Mouse (Mus musculus): Measurements from ENCODE around the gene Gabpb1.

Gabpb1 gene

DNA sequence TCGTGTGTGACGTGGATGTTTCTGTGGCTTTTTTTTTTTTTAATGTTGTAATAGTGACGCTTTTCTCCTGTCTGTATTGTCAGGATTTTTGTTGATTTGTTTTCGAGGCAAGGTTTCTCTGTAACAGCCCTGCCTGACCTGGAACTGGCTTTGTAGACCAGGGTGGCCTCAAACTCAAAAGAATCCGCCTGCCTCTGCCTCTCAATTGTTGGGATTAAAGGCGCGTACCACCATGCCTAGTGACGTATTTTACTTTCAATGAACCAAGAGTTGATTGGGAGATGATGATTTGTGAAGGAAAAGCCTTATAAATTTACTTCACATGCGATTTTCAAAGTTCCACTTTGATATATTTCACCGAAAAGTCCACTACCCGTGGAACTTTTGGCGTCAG, at the start of gene Gabpb1:
Gene Gabpb1, minus strand, starts transcription at position 216 of the 394 bp plus-strand sequence.
- in situ Hi-C loops (cut with MboI, MseI), result no loop called here

DNA sequence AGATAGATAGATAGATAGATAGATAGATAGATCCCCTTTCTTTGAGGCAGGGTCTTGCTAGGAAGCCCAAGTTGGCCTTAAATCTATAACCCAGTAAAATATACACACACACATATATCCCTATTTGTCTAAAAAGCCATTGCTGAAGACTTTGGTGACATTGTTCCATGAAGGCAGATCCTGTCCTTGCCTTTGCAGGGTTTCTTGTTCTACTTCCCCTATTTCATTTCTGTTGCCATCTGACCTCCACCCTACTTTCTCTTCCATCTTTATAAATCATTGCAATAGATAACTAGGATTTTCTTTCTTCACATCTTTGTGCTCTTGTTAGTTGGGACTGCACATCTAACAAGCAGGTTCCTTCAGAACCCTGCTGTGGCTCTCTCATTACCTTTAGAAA, 36.8 kb upstream of the Gabpb1 start:
- in situ Hi-C loops (cut with MboI, MseI), result no loop called here

GRCm38 (mm10) chr2:126712526-126712925, 36.4 kb upstream of the Gabpb1 start:
- in situ Hi-C loops (cut with MboI, MseI), result no loop called here

- in situ Hi-C loops (cut with MboI, MseI), result no loop called here
Measured at GRCm38 (mm10) chr2:126708361-126708760, 32.2 kb upstream of the Gabpb1 start.

DNA sequence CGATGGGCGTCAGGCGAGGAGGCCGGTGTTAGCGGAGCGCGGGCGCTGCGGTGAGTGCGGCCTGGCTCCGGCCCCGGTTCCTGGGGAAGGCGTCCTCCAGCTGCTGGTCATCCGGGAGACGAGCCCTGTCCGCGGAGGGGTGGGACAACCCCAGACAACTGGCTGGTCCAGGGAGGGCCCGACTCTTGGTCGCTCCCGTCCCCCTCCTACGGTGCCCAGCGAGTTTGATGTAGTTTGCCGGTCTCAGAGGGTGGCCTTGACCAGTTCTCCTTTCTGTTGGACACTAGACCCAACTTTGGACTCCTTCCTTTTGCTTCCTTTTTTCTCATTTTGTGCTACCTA, 31.3 kb upstream of the Gabpb1 start:
- in situ Hi-C loops (cut with MboI, MseI), result no loop called here

- in situ Hi-C loops (cut with MboI, MseI), result no loop called here
Measured at GRCm38 (mm10) chr2:126706759-126707437, 30.8 kb upstream of the Gabpb1 start, which contains the start of gene Usp8. Gene Usp8, plus strand, starts transcription at chr2:126707328.

GRCm38 (mm10) chr2:126695285-126695684, 19.1 kb upstream of the Gabpb1 start:
- in situ Hi-C loops (cut with MboI, MseI), result no loop called here

GRCm38 (mm10) chr2:126691290-126691689, 15.2 kb upstream of the Gabpb1 start:
- in situ Hi-C loops (cut with MboI, MseI), result no loop called here

GRCm38 (mm10) chr2:126682937-126683336, 6.8 kb upstream of the Gabpb1 start:
- in situ Hi-C loops (cut with MboI, MseI), result no loop called here

DNA sequence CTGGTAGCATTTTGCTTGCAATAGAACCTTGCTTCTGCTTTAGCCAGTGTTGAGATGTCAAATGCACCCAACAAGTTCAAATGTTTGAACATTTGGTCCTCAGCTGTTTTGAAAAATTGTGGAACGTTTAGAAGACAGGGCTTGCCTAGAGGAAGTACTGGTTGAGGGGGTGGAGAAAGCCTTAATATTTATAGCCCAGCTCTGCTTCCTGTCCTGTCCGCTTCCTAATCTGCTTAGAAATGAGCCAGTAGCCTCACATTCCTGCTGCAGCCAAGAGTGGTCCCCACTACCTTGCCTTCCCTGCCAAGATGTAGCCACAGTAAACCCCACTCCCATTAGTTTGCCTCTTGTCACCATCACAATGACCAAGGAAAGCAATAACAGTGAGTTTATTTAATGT, 6.2 kb upstream of the Gabpb1 start:
- in situ Hi-C loops (cut with MboI, MseI), result no loop called here

- in situ Hi-C loops (cut with MboI, MseI), result no loop called here
Measured at GRCm38 (mm10) chr2:126677366-126677765, 1.2 kb upstream of the Gabpb1 start.

DNA sequence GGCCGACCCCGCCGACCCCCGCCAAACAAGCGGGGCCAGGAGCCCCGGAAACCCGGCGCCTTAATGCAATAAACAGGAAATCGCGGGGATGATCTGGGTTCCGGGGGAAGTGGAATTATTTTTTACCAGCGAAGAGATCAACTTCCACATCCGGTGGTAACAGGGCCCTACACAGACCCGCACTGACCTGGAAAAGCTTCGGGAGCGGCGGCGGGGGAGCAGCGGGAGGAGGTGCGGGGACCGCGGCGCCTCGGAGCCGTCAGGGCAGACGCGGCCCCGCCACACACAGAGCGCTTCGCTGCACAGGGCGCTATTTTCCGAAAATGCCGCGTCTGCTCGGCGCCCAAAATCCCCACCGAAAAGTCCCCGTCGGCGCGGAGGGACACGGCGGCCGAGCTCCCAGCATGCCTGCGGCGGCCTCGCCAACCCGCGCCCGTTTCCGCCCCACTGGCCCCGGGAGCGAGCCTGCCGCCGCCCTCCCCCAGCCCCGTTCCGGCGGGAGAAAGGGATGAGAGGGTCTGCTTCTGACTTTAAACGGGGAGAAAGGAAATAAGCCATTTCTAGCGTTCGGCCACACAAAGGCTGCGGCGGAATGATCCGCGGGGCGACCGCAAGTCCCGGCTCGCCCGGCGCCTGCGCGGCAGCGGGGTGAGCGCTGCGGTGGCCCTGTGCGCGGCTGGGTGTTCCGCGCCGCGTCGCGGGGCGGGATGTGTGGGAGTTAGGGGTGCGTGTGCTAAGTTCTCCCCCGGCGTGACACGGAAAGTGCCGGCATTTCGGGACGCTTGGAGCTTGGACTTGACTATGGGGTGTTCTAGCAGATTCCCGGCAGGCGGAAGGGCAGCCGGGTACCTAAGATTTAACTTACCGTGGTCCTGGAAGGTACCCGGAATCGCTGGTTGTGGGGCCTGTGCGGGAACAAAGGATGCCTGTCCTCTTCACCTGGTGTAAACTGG, 692 bp downstream of the Gabpb1 start:
- in situ Hi-C loops (cut with MboI, MseI), result no loop called here

- in situ Hi-C loops (cut with MboI, MseI), result no loop called here
Measured at GRCm38 (mm10) chr2:126674441-126675168, 1.5 kb downstream of the Gabpb1 start.

DNA sequence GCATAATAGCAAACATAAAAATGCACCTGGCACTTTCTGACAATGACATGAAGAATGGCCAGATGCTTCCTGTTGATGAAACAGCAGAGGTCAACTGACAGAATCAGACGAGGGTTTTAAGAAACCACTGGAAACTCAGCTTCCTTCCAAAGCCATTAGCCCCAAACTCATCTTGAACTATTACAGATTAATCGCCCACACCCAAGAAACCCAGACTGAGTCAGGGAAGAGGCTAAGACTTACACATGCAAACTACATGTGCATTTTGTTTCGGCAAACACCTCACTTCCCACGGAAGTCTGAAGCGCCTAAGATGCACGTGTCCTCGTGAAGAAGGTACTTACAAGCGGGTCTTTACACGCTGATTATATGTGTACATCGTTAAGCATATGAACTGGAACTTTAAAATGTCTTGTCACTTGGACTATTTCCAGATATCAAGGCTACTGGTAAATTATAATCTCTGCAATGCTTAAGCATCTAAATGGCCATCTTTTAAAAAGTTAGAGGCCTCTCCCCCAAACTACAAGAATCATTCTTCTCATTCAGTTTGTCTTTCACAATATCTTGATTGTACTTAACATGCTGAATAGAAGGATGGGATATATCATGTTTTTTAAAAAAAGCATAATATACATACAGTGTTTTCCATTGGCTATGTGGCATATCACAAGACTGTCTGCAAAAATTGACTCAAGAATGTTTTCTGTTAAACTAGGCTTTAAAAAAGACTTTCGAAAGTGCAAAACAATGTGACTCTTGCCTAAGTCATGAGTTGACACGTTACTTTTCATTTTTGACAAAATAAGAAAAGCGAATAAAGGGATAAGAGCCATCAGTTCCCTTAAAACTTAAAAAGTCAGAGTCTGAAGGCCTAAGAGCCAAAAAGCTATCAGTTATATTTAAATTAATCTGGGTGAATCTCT, 2.6 kb downstream of the Gabpb1 start:
- in situ Hi-C loops (cut with MboI, MseI), result no loop called here

DNA sequence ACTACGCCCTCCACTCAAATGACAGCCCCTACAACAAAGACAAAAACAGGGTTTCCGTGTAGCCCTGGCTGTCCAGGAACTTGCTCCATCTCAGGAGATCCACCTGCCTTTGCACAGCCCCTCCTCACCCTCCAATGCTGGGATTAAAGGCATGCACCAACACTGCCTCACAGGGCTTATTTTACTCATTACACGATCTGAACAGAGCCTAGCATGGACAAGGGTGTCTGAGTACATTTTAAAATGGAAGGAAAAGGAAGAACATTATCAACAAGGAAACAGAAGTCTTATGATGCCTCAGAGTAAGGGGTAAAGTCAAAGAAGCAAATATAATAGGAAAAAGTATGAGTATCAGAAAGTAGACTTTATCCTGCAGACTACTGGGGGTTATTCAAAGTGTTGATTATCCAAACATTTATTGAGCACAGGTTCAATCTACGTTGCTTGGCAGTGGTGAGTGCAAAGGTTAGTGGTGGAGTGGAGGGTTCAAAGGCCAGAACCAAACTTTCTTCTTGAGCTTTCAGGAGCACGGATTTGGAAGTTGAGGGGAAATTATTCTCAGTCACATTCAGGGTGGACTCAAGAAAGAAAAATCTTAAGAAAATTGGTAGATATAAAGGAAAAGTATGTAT, 7.4 kb downstream of the Gabpb1 start:
- in situ Hi-C loops (cut with MboI, MseI), result no loop called here

GRCm38 (mm10) chr2:126665984-126666383, 10.2 kb downstream of the Gabpb1 start:
- in situ Hi-C loops (cut with MboI, MseI), result no loop called here

- in situ Hi-C loops (cut with MboI, MseI), result no loop called here
Measured at GRCm38 (mm10) chr2:126663481-126663880, 12.7 kb downstream of the Gabpb1 start.

DNA sequence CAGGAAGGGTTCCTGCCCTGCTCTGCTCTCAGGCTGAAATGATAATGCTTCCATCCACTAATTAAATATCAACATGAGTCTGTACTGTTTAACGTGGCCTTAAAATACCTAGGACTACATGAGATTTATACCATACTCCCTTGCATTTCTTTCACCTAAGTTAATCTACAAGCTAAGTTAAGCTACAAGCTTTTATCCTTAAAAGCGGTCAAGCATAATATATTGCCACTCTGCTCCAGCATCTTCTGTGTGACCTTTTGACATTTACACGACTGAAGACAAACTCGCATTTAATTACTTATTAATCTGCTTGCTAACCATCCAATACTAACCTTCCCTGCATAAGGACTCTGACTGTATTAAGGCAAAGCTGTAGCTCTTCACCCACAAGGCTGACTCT, 23.2 kb downstream of the Gabpb1 start:
- in situ Hi-C loops (cut with MboI, MseI), result no loop called here

DNA sequence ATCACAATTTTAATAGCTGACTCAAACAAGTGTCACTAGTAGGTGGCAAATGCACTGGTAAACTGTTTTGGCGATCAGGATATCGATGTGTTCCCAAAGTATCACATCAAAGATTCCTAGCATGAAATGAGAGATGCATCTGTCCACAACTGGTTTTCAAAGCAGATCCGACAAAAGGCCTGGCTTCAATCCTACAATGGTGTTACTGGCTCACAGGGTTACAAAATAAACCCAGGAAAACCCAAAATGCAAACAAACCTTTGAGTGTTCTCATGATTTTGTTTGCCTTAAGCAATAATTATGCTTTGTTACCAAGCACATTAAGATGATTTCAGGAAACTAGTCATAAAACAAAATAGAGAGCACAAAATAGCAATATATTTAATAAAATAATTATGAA, 28.4 kb downstream of the Gabpb1 start:
- in situ Hi-C loops (cut with MboI, MseI), result no loop called here

GRCm38 (mm10) chr2:126646461-126646860, 29.7 kb downstream of the Gabpb1 start:
- in situ Hi-C loops (cut with MboI, MseI), result no loop called here

- in situ Hi-C loops (cut with MboI, MseI), result no loop called here
Measured at GRCm38 (mm10) chr2:126644768-126645167, 31.4 kb downstream of the Gabpb1 start.

Measured in T-helper 1 cell (primary cell).